Mouse (Mus musculus) left cerebral cortex, adult 18-20 months (tissue): ENCODE data around the gene Slc9a4. TPM values are rescaled to one million over a fixed set of nuclear protein-coding genes. Genes with fewer than 3 reads are reported as not detected.
"Not testable (repeated sequence)": the region's sequence is repeated elsewhere in the genome, so short reads cannot be mapped to it uniquely, and the experiment has no call there.

Experiments
- DNase-seq, 2 experiments: peaks; one replicate each; pipeline ENCODE4 v3.0.0; 2021 to 2022; ENCODE audit warnings: low spot score in 2 of 2, mixed read lengths in 1 of 2
- total RNA-seq, 2 experiments: library from RNA; stranded (reverse); gene quantifications; 2 replicates each; pipeline ENCODE4 v1.2.3; 2021

Slc9a4 gene
- total RNA-seq, 2 experiments from 2014 or later, result 0.61 to 0.77 TPM

DNA sequence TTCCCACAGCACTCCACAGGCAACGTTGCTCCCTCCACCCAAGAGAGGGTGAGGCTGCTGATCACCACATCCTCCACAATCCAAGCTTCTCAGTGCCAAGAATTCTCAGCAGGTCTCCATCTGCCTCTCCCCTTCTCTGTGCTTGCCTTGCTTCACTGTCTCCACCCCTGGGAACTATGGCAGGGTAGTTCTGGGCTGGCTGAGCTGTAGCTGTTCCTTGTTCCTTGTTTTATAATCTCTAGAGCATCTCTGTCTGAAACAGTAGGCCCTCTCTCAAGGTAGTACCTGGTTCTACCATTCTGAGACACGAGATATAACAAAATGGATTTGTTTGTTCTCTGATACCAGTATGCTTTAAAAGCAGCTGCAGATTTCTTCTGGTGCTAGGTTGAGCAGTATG lies 68.4 kb downstream of the Slc9a4 start:
- no peak for DNase-seq

DNA sequence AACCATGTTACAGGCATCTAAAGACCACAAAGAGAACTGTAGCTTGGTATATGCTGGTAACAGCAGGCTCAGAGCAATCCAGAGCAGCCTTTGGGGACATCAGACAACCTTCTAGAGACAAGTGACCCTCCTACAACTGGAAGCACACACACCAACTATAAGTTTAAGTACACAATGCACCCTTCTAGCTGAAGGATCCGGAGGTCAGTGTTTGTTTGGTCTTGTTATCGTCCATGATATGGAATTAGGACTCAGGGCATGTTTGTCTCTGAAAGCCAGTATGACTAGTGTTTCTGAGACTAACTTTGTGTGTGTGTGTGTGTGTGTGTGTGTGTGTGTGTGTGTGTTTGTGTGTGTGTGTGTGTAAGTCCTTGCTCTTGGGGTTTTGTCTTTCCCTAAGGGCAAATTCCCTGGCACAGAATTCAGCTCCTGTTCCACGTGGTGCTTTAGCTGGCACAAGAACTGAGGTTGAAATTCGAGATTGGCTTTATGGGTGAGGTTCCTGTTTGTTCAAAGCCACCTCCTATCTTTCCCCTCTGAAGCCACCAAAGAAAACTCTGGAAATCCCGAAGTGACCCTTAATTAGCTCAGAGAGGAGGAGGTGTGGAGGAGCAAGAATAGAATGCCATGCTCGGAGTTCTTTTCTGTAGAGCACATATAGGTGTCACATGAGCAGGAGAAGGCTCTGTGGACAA lies 71.1 kb downstream of the Slc9a4 start:
- no peak for DNase-seq

DNA sequence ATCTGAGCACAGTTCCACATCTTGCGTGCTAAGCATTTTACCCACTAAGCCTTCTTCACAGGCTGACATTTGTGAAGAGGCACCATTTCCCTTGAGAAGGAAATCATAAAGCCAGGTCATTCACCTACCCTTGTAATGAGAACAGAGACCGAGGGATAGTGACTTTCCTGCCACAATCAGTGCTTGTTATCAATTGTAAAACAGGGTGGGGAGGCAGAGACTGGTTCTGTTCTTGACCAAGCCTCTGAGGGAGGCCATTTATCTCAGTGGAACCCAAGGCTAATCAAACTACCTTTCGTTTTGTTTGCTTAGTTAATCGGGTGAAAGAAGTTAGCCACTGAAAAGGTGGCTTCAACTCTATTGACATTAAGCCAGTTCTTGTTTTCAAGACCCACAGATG lies 77.2 kb downstream of the Slc9a4 start:
- DNase-seq, result no peak

DNA sequence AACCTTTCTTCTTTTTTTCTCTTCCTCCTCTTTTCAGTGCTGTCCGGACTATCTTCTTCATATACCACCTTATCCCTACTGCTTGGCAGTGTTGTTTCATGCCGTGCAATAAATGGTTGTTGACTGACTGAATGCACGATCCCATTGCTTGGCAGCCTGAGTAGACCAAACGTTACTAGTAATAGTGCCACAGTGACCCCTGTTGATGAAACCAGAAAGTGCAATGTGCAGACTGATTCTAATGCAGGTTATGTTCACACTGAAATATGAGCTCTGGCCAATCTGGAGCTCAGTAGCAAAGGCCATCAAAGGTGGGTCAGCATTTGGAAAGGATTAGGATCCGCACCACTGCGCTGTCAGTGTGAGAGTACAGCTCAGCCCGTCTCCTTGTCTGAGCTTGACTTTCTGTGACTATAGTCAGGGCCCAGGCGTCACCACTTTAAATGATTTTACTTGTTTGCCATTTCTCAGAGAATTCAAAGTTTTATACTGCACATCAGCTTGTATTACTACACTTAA lies 78.2 kb downstream of the Slc9a4 start:
- peak; percentile 67 to 84 for DNase-seq

- DNase-seq, result no peak
Measured at GRCm38 (mm10) chr1:40659017-40659416, 79.1 kb downstream of the Slc9a4 start.

DNA sequence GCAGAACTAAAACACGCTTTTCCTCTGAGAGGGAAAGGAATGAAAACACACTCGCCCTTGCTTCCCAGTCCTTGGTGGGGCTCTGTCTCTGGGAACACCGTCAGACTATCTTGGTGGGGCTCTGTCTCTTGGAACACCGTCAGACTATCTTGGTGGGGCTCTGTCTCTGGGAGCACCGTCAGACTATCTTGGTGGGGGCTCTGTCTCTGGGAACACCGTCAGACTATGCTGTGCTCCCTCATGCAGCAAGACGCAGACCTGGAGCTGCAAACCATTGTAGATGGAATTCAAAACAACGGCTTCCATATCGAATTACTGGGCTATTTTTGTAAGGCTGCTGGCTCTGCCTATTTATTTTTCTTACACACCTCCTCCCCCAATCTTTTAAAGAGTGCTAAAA lies 79.6 kb downstream of the Slc9a4 start:
- no peak for DNase-seq

DNA sequence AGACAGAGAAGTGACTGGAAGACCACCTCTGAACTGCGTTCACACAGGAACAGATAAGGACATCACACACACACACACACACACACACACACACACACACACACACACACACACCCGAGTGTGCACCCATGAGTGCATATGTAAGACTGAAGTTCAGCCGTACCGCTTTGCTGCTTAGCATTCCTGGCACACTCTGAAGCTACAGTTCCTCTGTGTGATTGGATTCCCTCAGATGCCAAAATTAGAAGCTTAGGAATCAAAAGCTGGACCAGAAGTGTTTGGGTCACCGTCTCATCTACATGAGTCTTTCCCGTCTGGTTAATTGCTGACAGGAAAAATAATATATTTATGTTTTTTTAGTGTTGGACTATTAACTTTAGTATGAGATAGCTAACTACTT lies 81.0 kb downstream of the Slc9a4 start:
- DNase-seq, result no peak

DNA sequence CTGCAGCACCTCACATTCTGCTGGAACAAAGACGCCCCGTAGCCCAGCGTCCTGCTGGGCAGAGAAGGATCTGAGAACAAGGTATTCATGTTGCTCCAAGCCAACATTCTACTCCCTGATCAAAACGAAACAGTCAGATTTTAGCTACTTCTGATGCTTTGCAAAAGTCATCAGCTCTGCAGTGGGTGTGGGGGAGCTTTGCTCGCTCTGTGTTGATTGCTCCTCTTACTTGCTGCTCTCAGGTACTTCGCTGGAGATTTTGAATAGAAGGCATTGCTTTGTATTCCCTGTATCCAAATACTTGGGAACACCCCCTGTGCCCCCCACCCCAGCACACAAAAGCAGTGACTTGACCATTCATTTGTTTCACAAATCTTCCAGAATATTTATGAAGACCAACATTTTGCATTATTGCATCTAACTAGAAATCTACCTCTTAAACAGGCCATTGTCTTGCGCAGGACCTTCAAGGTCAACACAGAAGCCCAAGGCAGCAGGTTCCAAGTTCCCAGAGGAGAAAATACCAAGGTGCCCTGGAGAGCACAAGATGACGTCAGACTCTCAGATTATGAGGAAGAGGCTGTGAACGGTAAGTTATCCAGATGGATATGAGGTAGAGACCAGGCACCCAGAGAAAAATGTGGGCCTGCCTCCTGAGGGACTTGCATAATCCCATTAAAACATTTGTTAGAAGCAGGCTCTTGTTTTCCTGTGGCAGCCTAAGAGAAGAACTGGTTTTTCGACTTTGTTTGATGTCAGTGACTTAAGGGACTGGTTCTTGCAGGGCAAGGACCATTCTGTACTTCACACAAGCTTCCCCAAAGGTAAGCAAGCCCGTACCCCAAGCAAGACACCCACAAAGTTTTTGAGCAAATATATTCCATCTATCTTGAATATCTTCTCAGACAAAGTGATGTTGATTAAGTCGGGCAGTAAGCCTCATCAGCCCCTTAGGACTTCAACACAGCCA lies 85.8 kb downstream of the Slc9a4 start:
- no peak for DNase-seq

DNA sequence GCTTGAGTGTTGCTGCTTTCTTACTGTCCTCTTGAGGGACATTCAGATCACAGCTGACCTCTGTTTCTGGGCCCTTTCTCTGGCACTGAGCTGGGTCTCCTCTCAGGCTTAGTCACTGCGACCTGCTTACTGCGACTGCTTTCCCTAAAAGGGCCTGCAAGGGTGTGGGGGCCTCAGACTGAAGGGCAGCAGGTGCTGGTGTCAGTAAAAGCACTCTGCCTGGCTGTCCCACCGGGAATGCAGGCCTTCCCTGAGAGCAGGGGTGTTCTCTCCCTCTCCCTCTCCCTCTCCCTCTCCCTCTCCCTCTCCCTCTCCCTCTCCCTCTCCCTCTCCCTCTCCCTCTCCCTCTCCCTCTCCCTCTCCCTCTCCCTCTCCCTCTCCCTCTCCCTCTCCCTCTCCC lies 87.6 kb downstream of the Slc9a4 start:
- not testable (repeated sequence) for DNase-seq

- no peak for DNase-seq
Measured at GRCm38 (mm10) chr1:40670025-40670424, 90.1 kb downstream of the Slc9a4 start.

- DNase-seq, result no peak
Measured at GRCm38 (mm10) chr1:40671490-40671889, 91.6 kb downstream of the Slc9a4 start.

DNA sequence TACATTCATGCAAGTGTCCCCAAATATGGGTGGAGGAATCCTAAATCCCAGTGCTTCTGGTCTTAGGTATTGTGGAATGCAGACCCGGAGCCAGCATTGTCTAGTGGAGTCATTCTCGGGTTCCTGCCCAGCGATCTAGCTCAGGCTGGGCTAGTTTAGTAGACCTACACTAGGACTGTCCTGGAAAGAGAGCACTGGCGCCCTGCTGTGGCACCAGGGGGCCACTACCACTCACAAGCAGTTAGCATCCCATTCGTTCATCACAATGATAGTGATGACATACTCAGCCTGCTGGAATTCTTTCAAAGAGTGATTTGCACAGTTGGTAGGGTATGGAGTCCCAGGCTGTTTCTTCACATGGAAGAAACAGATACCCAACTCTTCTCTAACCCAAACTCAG lies 97.4 kb downstream of the Slc9a4 start:
- DNase-seq, result no peak

Other genes with a start within 250 kb of the Slc9a4 start
- under 1 TPM in 1 of 2 experiments, not detected in 1; 0.09 TPM for gene Il1rl1, start 150.5 kb upstream of the Slc9a4 start, total RNA-seq
- gene Il18r1, start 114.5 kb upstream of the Slc9a4 start, total RNA-seq, result not detected
- gene Il18rap, start 64.7 kb upstream of the Slc9a4 start, total RNA-seq, result under 1 TPM in 1 of 2 experiments, not detected in 1; 0.16 TPM
- 1 to 10 TPM; 2.7 to 3.9 TPM for gene Slc9a2, start 100.5 kb downstream of the Slc9a4 start, total RNA-seq
- 1 to 10 TPM; 3.7 to 4.2 TPM for gene Mfsd9, start 210.6 kb downstream of the Slc9a4 start, total RNA-seq
- under 1 TPM; 0.16 to 0.33 TPM for gene Tmem182, start 225.5 kb downstream of the Slc9a4 start, total RNA-seq